Mouse (Mus musculus): Measurements from ENCODE around the gene Dvl2.

The Dvl2 gene

DNA sequence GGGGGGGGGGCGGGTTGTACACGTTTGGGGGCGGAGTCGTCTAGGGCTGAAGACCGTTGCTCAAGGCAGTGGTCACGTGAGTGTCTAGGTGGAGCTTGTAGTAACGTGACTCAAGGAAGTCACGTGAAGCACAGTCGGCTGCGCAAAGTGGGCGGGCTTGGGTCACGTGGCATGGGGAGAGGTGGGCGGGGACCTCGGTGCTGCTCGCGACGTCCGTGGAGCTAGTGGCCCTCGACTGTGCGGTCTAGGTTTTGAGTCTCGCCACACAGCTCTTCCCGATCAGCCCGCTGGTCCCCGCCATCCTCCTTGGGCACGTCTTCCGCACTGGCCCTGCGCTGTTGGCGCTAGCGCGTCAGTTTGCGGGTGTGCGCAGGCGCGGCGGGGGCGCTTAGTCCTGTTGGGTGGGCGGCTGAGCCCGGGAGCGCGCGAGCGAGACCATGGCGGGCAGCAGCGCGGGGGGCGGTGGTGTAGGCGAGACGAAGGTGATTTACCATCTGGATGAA, at the start of gene Dvl2:
Gene Dvl2, plus strand, starts transcription at position 200 of the 503 bp plus-strand sequence.
- WGBS: 0% methylated on average over 48 of the region's 48 CpGs

DNA sequence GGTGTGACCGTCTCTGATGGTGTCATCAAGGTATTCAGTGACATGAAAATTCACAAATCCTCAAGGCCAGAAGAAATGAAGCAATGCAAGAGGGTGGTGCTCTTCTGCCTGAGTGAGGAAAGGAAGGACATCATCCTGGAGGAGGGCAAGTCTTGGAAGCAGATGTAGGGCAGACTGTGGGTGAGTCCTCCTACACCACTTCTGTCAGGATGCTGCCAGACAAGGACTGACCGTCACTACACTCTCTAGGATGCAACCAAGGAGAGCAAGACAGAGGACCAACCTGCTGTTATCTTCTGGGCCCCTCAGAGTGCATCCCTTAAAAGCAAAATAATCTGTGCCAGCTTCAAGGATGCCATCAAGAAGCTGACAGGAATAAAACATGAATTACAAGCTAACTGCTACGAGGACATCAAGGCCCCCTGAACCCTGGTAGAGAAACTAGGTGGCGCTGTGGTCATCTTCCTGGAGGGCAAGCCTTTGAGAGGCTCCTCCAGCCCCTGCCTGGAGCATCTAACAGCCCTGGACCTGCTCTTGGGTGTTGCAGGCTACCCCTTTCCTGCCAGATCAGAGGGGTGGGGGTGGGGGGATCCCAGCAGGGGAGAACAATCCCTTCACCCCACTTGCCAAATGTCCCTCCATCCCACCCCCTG, 49.5 kb upstream of the Dvl2 start:
- 42% methylated on average over 4 of the region's 4 CpGs for WGBS

DNA sequence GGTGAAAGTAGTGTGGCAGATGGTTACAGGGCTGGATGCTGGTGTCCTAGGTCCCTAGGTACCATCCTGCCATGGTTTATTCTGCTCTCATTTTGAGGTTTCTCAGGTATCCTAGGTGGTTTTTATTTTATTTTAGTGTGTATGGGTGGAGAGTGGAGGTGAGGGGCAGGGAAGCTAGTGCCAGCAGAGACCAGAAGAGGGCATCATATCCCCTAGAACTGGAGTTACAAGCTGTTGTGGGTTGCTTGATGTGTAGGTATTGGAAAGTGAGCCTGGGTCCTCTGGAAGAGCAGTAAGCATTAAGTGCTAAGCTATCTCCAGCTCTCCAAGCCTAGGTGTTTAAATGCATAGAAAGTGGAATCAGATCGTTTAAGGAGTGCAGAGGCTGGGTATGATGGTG, 48.1 kb upstream of the Dvl2 start:
- WGBS: 25% methylated on average over 1 of the region's 1 CpGs

DNA sequence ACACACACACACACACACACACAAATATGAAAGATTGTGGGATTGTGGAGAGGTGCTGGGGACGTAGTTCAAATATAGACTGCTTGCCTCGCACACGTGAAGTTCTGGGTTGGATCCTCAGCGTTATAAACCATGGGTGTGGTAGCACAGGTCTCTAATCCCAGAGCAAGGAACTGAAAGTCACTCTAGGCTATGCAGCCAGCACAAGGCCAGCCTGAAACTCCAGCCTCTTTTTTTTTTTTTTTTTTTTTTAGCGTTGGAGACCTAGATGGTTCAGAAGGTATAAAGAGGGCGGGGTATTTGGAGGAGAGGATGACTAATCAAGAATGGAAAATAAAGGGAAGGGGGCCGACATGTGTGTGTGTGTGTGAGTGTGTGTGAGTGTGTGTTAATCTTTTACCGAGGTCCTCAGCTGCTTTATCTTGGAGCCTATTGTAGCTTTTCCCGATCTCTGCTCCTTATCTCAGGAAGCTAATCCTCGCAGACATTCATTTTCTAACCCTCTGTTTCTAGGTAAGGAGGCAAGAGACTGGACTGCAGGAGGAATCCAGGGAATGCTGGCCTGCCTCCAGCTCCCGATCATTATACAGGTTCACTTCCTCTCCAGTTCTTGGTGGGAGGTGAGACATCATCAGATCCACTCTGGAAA, 47.0 kb upstream of the Dvl2 start:
- WGBS: 66% methylated on average over 11 of the region's 11 CpGs

DNA sequence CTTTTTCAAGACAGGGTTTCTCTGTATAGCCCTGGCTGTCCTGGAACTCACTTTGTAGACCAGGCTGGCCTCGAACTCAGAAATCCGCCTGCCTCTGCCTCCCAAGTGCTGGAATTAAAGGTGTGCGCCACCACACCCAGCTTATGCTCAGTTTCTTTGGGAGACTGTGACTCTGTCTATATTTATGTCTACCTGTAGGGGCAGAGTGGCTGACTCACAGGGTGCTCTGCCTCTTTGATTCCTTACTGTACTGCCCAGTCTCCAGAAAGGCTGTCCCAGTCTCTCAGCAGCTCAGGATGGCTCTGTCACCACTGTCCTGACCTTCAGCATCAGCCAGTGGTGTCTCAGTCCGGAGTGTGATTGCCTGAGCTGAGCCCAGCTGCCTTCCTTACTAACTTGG, 44.8 kb upstream of the Dvl2 start:
- 80% methylated on average over 4 of the region's 4 CpGs for WGBS

DNA sequence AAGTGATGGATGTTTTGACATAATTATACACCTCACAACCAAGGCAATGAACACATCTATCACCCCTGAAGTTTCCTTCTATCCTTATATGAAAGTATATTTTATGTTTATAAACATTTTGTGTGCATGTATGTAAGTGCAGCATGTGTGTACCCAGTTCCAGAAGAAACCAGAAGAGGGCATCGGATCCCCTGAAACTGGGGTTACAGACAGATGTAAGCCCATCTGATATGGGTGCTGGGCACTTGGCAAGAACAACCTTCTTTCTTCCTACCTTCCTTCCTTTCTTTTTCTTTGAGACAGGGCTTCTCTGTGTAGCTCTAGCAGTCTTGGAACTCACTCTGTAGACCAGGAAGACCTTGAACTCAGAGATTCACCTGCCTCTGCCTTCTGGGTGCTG, 44.2 kb upstream of the Dvl2 start:
- 80% methylated on average over 1 of the region's 1 CpGs for WGBS

DNA sequence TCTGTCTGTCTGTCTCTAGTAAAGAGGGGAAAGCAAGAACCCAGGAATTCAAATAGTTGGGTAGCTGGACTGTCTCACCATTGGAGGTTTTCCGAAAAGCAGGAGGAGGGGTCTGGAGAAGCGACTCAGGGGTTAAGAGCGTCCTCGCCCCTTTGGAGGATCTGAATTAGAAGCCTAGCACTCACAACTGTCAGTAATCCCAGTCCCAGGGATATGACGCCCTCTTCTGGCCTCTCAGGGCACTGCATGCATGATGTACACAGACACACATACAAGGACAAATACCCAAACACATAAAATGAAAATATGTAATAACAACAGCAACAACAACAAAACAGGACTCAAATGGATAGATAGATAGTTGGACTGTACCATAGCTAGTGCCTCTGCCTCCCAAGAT, 39.8 kb upstream of the Dvl2 start:
- WGBS: 31% methylated on average over 5 of the region's 5 CpGs

DNA sequence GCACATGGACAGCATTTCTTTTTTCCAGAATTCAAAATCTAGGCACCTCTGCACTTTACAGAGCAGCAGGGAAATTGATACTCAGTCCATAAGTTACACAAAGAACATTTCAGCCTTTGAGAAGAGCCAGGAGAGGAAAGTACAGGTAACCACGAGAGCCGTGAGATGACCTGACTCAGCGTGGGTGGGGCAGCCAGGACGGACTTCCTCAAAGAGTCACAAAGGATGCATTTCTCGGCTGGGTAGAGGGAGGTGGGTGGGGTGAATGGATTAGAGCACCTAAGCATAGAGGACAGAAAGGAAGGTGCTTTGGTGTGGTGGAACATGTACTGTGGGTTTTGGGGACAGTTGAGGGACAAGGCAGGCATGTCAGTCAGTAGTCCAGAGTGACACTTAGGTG, 38.6 kb upstream of the Dvl2 start:
- WGBS: 47% methylated on average over 5 of the region's 5 CpGs

DNA sequence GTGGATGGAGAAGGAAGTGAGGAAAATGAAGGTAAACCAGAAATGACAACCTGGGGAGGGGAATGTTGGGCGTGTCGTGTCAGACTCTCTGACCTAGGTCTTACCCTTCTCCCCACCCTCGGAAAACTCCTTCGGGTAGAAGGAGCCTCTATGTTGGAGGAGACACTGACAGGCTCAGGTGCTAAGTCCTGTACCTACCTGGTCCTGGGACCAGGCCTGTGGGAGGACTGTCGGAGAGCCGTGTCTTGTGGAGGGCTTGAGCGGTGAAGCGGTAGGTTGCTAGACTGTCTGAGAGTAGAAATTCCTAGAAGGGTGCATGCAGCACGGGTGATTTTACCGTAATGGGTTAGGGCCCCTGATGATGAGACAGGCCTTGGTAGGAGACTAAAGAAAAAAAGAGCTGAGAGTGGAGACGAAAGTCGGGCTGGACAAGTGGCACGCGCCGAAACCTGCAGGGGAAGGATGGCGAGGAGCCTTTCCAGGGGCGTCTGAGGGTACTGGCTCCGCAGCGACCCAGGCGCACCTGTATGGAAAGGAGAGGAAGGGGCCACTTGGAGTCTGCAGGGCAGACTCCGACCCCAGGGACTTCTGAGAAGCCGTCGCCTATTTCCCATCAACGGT, 35.6 kb upstream of the Dvl2 start, which contains the start of gene Cldn7:
Gene Cldn7, plus strand, starts transcription at position 130 of the 621 bp plus-strand sequence.
- WGBS: 20% methylated on average over 24 of the region's 24 CpGs

DNA sequence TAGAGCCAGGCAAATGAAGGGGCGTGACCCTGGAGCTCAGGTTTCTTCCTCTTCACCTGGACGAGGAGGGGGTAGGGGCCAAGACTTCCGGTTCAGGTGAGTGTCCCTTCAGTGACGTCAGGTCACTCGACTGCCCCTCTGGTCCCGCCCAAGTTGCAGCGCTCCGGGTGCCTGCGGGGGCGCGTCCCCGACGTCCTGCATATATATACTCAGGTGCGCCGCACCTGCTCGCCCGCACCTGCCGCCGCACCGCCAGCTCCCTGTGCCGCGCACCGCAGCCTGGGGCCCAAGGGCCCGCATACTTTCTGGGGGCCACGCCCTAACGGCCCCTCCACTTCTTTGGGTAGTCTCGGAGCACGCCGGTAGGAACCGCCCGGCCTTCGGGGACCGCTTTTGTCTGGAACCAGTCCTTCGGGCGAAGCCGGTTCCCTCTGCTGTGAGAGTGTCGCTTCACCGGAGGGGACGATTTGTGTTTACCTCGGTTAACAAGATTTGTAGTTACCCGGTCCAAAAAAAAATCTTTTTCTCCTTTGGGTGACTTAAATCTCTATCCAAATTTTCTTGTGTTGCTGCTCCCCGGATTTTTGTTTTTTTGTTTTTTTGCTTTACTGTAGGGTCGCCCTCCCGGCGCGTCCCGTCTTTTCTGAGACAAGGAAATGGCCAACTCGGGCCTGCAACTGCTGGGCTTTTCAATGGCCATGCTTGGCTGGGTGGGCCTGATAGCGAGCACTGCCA, 35.0 kb upstream of the Dvl2 start:
- WGBS: 4% methylated on average over 49 of the region's 49 CpGs

DNA sequence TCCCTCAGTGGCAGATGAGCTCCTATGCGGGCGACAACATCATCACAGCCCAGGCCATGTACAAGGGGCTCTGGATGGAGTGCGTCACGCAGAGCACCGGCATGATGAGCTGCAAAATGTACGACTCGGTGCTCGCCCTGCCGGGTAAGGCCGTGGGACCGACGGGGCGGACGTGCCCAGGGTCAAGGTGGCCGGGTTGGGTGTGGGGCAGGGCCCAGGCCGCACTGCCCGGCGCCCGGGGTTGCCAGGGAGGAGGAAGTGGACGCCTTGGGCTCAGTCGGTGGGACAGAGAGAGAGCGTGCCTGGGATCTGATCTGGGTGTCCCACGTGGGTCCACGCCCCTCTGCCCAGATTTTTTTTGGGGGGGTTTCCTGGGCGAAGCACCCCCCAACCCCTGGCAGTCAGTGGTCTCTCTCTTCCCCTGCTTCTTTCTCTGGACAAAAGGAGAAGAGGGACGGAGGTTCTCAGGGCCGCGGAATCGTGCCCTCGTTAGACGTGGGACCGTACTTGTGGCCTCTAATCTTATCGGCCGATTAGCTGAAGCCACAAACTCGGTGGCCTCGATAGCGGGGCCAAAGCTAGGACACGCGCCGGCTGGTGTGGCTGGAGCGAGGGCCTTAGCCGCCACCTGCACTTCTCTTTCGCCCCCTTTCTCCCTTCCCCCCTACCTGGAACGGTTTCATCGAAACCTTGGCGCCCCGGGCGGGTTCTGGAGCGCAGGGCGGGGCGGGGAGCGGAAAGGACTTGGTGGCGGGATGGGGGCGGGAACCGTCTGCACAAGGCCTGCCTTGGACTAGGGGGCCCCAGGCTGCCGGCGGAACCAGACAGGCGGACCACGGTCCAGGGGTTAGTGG, 34.2 kb upstream of the Dvl2 start:
- 3% methylated on average over 59 of the region's 59 CpGs for WGBS

DNA sequence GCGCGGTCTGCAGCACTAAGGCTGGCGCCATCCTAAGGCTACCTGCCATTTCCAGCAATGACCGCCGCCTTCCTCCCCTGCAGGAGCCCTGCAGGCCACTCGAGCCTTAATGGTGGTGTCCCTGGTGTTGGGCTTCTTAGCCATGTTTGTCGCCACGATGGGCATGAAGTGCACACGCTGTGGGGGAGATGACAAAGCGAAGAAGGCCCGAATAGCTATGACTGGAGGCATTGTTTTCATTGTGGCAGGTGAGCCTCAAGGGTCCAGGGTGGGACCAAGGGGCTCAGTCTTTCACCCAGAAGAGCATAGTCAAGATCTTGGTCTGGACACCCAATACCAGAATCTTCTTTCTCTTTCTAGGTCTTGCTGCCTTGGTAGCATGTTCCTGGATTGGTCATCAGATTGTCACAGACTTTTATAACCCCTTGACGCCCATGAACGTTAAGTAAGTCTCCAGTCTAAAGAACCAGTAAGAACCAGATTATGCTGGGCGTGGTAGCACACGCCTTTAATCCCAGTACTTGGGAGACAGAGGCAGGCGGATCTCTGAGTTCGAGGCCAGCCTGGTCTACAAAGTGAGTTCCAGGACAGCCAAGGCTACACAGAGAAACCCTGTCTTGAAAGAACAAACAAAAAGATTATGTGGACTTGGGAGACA, 33.4 kb upstream of the Dvl2 start:
- 38% methylated on average over 17 of the region's 17 CpGs for WGBS

DNA sequence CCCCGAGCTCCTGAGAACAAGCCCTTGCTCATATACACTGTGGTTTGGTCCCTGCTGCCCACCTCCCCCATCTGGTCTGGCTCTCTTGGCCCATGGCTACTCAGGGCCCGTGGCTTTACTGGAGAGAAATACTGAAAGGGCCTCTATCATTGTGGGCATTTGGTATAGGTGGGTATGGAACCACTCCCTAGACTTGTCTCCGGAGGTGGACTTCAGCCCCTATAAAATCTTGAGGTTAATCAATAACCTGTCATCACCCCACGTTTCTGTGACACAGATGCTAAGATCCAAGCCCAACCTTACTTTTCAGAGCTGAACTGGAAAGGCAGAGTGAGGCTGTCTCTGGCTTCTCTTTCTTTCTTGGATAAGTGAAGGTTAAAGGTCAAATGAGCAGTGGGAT, 31.6 kb upstream of the Dvl2 start:
- WGBS: 90% methylated on average over 4 of the region's 4 CpGs

DNA sequence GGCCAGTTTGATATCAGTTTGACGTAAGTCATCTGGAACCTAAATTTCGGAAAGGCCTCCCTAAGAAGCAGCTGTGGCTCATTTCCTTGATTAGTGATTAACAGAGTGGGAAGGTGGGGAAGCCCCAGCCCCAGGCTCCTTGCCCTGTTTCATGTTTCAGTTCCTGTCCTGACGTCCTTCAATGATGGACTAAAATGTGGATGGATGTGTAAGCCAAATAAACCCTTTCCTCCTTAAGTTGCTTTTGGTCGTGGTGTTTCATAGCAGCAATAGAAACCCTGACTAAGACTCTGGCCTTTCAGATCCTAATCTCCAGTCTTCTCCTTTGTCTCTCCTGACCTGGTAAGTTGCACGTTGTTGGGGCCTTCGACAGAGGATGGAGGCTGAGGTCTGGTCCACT, 30.2 kb upstream of the Dvl2 start:
- 86% methylated on average over 6 of the region's 6 CpGs for WGBS

DNA sequence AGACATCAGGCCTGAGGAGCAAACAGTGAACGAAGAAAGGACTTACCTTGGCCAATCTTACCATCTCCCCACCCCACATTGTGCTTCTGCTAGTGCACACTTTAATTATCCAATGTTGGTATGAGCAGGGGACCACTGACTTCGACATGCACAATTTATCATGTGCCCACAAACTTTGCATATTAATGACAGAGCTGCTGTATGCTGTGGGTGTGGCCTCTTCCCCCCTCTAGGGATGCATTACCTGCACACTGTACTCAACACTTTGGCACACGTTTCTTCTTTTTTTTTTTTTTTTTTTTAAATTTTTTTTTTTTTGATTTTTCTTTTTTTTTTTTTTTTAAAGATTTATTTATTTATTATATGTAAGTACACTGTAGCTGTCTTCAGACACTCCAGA, 29.6 kb upstream of the Dvl2 start:
- 79% methylated on average over 3 of the region's 3 CpGs for whole genome bisulfite sequencing

DNA sequence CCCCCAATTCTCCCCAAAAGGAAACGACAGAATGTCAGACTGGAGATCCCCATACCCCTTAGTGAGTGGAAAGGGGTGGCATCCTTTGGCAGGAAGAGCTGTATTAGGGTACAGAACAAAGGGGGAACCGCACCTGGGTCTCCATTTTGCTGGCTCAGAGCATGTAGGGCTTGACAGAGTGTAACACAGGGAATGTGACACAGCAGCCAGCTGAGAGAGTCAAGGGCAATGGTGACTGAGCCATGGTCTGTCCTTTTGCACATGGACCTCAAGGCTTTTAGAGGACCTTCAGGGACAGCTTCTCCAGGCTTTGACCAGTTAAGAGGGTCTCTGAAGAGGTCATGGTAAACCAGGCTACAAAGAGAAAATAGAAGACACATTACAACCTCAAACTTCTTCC, 25.5 kb upstream of the Dvl2 start:
- 94% methylated on average over 2 of the region's 2 CpGs for WGBS

DNA sequence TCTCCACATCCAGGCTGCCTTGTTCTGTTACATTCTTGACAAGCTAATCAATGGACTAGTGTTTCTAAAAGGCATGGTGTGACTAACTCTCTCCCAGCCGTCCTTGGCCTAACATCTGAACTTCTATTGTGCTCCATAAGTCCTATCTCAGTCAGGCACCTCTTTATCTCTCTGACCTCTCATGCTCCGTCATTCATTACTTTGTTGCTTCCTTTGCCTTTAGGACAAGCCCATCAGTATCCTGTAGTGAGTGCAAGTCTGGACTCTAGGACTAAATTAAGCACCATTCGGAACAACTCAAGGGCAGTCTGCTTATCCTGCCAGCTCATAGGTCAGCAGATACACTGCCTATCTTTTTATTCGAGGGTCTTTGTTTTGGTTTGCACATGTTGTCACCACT, 24.1 kb upstream of the Dvl2 start:
- WGBS: 78% methylated on average over 4 of the region's 4 CpGs

DNA sequence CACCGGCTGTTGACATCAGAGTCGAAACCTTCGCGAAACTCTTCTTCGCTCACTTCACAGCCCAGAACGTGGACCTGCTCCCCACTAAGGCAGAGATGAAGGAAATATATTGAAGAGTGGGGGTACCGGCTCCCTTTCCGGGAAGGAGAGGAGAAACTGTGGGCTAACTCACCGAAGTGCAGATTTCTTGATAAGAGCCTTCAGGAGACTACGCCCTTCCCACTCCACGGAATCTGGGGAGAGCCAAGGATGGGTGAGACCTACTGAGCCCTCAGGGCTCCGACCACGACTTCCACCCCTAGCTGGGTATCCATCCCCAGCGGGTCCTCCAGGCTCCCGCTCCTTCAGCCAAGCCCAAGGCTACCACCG, 20.6 kb upstream of the Dvl2 start:
- 1% methylated on average over 16 of the region's 16 CpGs for WGBS

DNA sequence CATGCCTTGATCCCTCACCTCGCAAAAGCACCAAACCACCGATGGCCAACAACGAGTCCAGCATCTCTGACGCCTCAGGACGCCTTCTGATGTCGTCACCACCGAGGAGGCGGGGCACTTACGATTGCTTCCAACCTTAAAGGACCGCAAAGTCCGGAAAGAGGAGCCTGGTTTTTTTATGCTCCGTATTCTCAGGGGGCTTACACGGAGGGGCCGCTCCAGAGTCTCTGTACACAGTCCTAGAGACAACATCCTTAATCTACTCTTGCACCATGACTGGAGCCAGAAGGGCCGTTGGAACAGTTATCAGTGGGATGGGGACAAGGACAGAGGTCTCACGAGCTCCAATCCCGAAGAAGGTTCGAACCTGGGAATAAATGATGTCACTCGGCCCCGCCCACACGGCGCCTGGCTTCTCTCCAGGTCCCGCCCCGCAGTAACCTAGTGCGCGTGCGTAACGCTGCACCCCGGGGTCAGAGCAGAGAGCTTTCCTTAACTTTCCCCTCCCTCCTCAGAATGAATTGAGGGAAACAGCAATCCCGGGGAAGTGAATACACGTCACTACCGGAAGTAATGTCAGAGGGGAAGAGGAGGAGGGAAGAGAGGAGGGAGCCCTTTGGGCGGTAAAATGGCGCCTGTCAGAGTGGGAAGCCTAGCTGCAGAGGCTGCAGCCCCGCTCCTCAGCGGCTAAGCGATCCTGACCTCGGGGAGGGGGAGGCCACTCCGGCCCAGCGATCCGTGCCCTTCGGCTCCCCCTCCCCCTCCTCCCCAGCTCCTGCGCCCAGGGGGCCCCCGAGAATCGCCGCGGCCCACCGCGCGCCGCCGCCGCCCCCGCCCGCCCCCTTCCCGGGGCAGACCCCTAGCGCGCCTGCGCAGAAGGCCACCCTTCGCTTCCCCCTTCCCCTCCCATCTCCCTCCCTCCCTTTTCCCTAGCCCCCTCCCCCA, 19.9 kb upstream of the Dvl2 start:
- WGBS: under 1% methylated on average over 43 of the region's 60 CpGs
